Mouse (Mus musculus) testis, adult 2 months (tissue): ENCODE data around the gene Rapgef2.

Experiments used
- CTCF ChIP-seq: fragments of 200-500 bp; IDR thresholded peaks from 2 replicates; pipeline ENCODE4 v1.5.1; 2012; ENCODE audit warnings: low read depth, mild to moderate bottlenecking, inconsistent platforms, low read length, moderate library complexity; ENCODE audit not compliant: control insufficient read depth, insufficient read depth, insufficient replicate concordance
- POLR2A ChIP-seq: fragments of 200-500 bp; IDR thresholded peaks from 2 replicates; pipeline ENCODE4 v1.6.1; 2012; ENCODE audit warnings: low read depth, mild to moderate bottlenecking, inconsistent platforms, low read length, moderate library complexity; ENCODE audit not compliant: control insufficient read depth

GRCm38 (mm10) chr3:79244347-79244746 is 42.0 kb downstream of the Rapgef2 start:
- TF ChIP-seq POLR2A, result no peak
- no peak for TF ChIP-seq CTCF
